Mouse (Mus musculus) midbrain, embryonic 12.5 days (tissue): Measurements from ENCODE around the gene Zdhhc22. TPM values are rescaled to one million over a fixed set of nuclear protein-coding genes. Genes with fewer than 3 reads are reported as not detected.

Source experiments
- ATAC-seq: fragments of 200-750 bp; cut with Nextera tagmentation; 2 replicates; pipeline ENCODE4 v1.8.0; 2017; ENCODE audit warnings: low read depth, moderate TSS enrichment, moderate library complexity; ENCODE audit not compliant: low FRiP score
- H3K27ac ChIP-seq: fragments of 300-500 bp; sonication (generic); replicated peaks from 2 replicates; pipeline ENCODE4 v1.5.1; 2016; ENCODE audit warnings: mild to moderate bottlenecking
- H3K27me3 ChIP-seq: fragments of 300-500 bp; sonication (generic); 2 replicates; pipeline ENCODE4 v1.6.1; 2016; ENCODE audit warnings: mild to moderate bottlenecking
- H3K36me3 ChIP-seq: fragments of 300-500 bp; sonication (generic); 2 replicates; pipeline ENCODE4 v1.6.1; 2016
- H3K4me1 ChIP-seq: fragments of 300-500 bp; sonication (generic); 2 replicates; pipeline ENCODE4 v1.6.1; 2016
- H3K4me2 ChIP-seq: fragments of 300-500 bp; sonication (generic); replicated peaks from 2 replicates; pipeline ENCODE4 v1.6.1; 2016; ENCODE audit warnings: mild to moderate bottlenecking, moderate library complexity
- H3K4me3 ChIP-seq: fragments of 300-500 bp; sonication (generic); 2 replicates; pipeline ENCODE4 v1.5.1; 2016; ENCODE audit warnings: mild to moderate bottlenecking
- H3K9ac ChIP-seq: fragments of 300-500 bp; sonication (generic); replicated peaks from 2 replicates; pipeline ENCODE4 v1.6.1; 2016; ENCODE audit warnings: mild to moderate bottlenecking, moderate library complexity
- H3K9me3 ChIP-seq: fragments of 300-500 bp; sonication (generic); 2 replicates; pipeline ENCODE4 v1.6.1; 2016; ENCODE audit warnings: mild to moderate bottlenecking
- WGBS: fragments of 180-500 bp; shearing (Covaris S2); methylation state at CpG from one replicate; pipeline ENCODE4 v1.1.7; 2016; 5-methylcytosine and 5-hydroxymethylcytosine counted together
- microRNA-seq: library from miRNA; unstranded; fragments of <30 nt; microRNA quantifications from one replicate; pipeline ENCODE4, GENCODE M21; 2017
- polyA plus RNA-seq: library from polyadenylated mRNA; unstranded; fragments of >200 nt; fragmentation: Nextera tagmentation; extraction: Ambion mirVana; gene quantifications from 2 replicates; pipeline ENCODE4 v1.2.1, GENCODE M21; 2016

Gene Zdhhc22
- polyA plus RNA-seq, 1 experiment from 2014 or later, result 0.98 TPM

- H3K9me3 ChIP-seq, result peaks cover 8% of the 10 kb centered on the region; the same call in 1 of the 2 replicates
- no peak overlapping the region for H3K4me3 ChIP-seq
- no peak for ATAC-seq
- H3K9ac ChIP-seq, result no peak overlapping the region
- 66% methylated on average over 6 of the region's 6 CpGs for WGBS
- no peak overlapping the region for H3K27ac ChIP-seq
- no peaks in the 10 kb centered on the region for H3K36me3 ChIP-seq
- no peak overlapping the region for H3K4me2 ChIP-seq
- H3K27me3 ChIP-seq, result peaks cover 19% of the 10 kb centered on the region
- H3K4me1 ChIP-seq, result peaks cover 14% of the 10 kb centered on the region
Measured at GRCm38 (mm10) chr12:86930934-86931729, 59.1 kb downstream of the Zdhhc22 start.

Small RNAs within 50 kb of the gene (microRNA-seq; reads per million reads assigned to microRNA genes)
- gene Gm25847, result not detected

Other genes with a start within 250 kb of the Zdhhc22 start
- 74.0 and 76.0 TPM in 2 replicates for gene Irf2bpl, start 105.6 kb downstream of the Zdhhc22 start, polyA plus RNA-seq
- gene Cipc, start 43.4 kb downstream of the Zdhhc22 start, polyA plus RNA-seq, result 44.3 and 46.4 TPM in 2 replicates
- 1.5 and 1.7 TPM in 2 replicates for gene Tmem63c, start 30.9 kb upstream of the Zdhhc22 start, polyA plus RNA-seq
- gene Ngb, start 112.1 kb upstream of the Zdhhc22 start, polyA plus RNA-seq, result 0.66 and 0.69 TPM in 2 replicates
- 25.5 and 25.7 TPM in 2 replicates for gene Gstz1, start 156.7 kb upstream of the Zdhhc22 start, polyA plus RNA-seq
- 16.3 and 17.5 TPM in 2 replicates for gene Pomt2, start 157.5 kb upstream of the Zdhhc22 start, polyA plus RNA-seq
- gene Samd15, start 209.3 kb upstream of the Zdhhc22 start, polyA plus RNA-seq, result 1.1 and 1.9 TPM in 2 replicates
- gene Tmed8, start 210.0 kb upstream of the Zdhhc22 start, polyA plus RNA-seq, result 5.6 and 6.0 TPM in 2 replicates
- 1.2 and 1.8 TPM in 2 replicates for gene Noxred1, start 248.3 kb upstream of the Zdhhc22 start, polyA plus RNA-seq